Mouse (Mus musculus): ENCODE data around the gene Gm6482.
"Not testable (repeated sequence)": the region's sequence is repeated elsewhere in the genome, so short reads cannot be mapped to it uniquely, and the experiment has no call there.

- not testable (repeated sequence) for TF ChIP-seq CTCF (conservative IDR thresholded peaks at IDR 0.05; ENCODE audit: low read length); NANOG (IDR thresholded peaks at IDR 0.05; ENCODE audit: borderline replicate concordance, low read length); POU5F1 (IDR thresholded peaks at IDR 0.05; ENCODE audit: borderline replicate concordance, low read length)
Observed at GRCm38 (mm10) chr14:41424694-41425093, 16.6 kb upstream of the Gm6482 start.

All from E14TG2a.4 (cell line).